Mouse (Mus musculus): ENCODE data around the gene Usp15.
"Not testable (repeated sequence)": the region's sequence is repeated elsewhere in the genome, so short reads cannot be mapped to it uniquely, and the experiment has no call there.

DNA sequence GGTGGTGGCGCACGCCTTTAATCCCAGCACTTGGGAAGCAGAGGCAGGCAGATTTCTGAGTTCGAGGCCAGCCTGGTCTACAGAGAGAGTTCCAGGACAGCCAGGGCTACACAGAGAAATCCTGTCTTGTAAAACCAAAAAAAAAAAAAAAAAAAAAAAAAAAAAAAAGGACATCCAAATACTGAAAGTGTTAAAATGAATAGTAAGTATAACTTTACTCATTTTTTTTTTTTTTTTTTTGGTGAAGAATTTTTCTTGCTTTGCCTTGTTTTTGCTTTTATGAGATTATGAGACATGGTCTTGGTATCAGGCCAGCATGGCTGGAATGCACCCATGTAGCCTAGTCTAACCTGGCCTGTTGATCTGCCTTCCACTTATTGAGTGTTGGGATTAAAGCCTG is 8.6 kb upstream of the Usp15 start:
- not testable (repeated sequence) for TF ChIP-seq CTCF (IDR thresholded peaks at IDR 0.05); POLR2A (IDR thresholded peaks at IDR 0.05; ENCODE audit: insufficient read depth, low read depth, low read length)
